Mouse (Mus musculus): ENCODE measurements at regions not wholly inside any gene's neighbourhood (a gene's known extent, or its start where the extent isn't known, plus 50 kb on each side); places are given as distances from the start of the nearest gene placed in this dataset.

- Histone ChIP-seq H3K27ac (ENCODE audit: insufficient read depth, low read depth) (no peak overlapping the region), H3K4me1 (ENCODE audit: control insufficient read depth in 1 of 2, insufficient read depth in 2 of 2) (no peaks in the 10 kb centered on the region), H3K36me3 (replicated peaks in 1 of 2; ENCODE audit: control insufficient read depth in 1 of 2, insufficient read depth in 1 of 2, low read length in 1 of 2) (no peaks in the 10 kb centered on the region), H3K4me2 (ENCODE audit: insufficient read depth, low read depth, poor library complexity, severe bottlenecking) (no peak overlapping the region), H3K4me3 (replicated peaks in 1 of 3; ENCODE audit: low read depth in 2 of 3, low read length in 2 of 3, poor library complexity in 1 of 3) (no peak overlapping the region), H3K79me2 (replicated peaks; ENCODE audit: control insufficient read depth, extremely low read depth, insufficient read depth, poor library complexity, severe bottlenecking) (no peaks in the 10 kb centered on the region), H3K9me3 (replicated peaks; ENCODE audit: low read length) (no peaks in the 10 kb centered on the region), H3K9ac (ENCODE audit: insufficient read depth, low read depth) (no peak overlapping the region), H3K27me3 (replicated peaks) (peaks cover 38% of the 10 kb centered on the region)
- dilution Hi-C loops (cut with MboI; ENCODE audit: extremely low pct_ligation_motif_present, extremely low pct_unique_long_range_greater_than_20kb, low sequenced_read_pairs) (no loop called here), in situ Hi-C loops (cut with MboI; ENCODE audit: low pct_ligation_motif_present, low pct_unique_long_range_greater_than_20kb, low sequenced_read_pairs) (no loop called here)
- no peak for DNase-seq (ENCODE audit: extremely low read depth)
- TF ChIP-seq KAT2A (IDR thresholded peaks at IDR 0.05; ENCODE audit: insufficient replicate concordance, low read length) (no peak), MAFK (IDR thresholded peaks at IDR 0.05; ENCODE audit: insufficient replicate concordance, low read length) (no peak), ZMIZ1 (IDR thresholded peaks at IDR 0.05; ENCODE audit: low read depth, low read length) (no peak), EP300 (IDR thresholded peaks at IDR 0.05; ENCODE audit: low read length) (no peak), BHLHE40 (IDR thresholded peaks at IDR 0.05; ENCODE audit: low read depth, low read length) (no peak), RCOR1 (conservative IDR thresholded peaks at IDR 0.05; ENCODE audit: low read depth, low read length) (no peak), ZC3H11A (IDR thresholded peaks at IDR 0.05; ENCODE audit: low read depth, low read length) (no peak), HCFC1 (IDR thresholded peaks at IDR 0.05; ENCODE audit: low read depth, low read length) (no peak), POLR2AphosphoS2 (IDR thresholded peaks at IDR 0.05; ENCODE audit: low read depth, low read length) (no peak), TBP (conservative IDR thresholded peaks at IDR 0.05; ENCODE audit: low read depth, low read length) (no peak), MEF2A (IDR thresholded peaks at IDR 0.05; ENCODE audit: borderline replicate concordance, low read depth, low read length) (no peak), UBTF (IDR thresholded peaks at IDR 0.05; ENCODE audit: low read depth, low read length) (no peak), USF2 (conservative IDR thresholded peaks at IDR 0.05; ENCODE audit: low read depth, low read length) (no peak), ZKSCAN1 (IDR thresholded peaks at IDR 0.05; ENCODE audit: borderline replicate concordance, low read depth, low read length) (no peak), MXI1 (IDR thresholded peaks at IDR 0.05; ENCODE audit: low read depth, low read length) (no peak), MAX (IDR thresholded peaks at IDR 0.05; ENCODE audit: low read length) (no peak), RAD21 (IDR thresholded peaks at IDR 0.05; ENCODE audit: low read depth, low read length) (no peak), SIN3A (IDR thresholded peaks at IDR 0.05; ENCODE audit: low read length) (no peak), POLR2A (IDR thresholded peaks at IDR 0.05; ENCODE audit: low read depth, low read length) (no peak), MYC (IDR thresholded peaks at IDR 0.05; ENCODE audit: low read depth, low read length) (no peak)
Measured at GRCm38 (mm10) chr5:112171325-112171724, 81.0 kb downstream of the Cryba4 start.

GRCm38 (mm10) chr5:112179213-112180057 lies 72.9 kb downstream of the Cryba4 start:
- peak; percentile 17 for DNase-seq (ENCODE audit: extremely low read depth)
- Histone ChIP-seq H3K27ac (ENCODE audit: insufficient read depth, low read depth) (no peak overlapping the region), H3K27me3 (replicated peaks) (peaks cover 23% of the 10 kb centered on the region), H3K4me2 (ENCODE audit: insufficient read depth, low read depth, poor library complexity, severe bottlenecking) (no peak overlapping the region), H3K4me3 (replicated peaks in 1 of 3; ENCODE audit: low read depth in 2 of 3, low read length in 2 of 3, poor library complexity in 1 of 3) (no peak overlapping the region), H3K9ac (ENCODE audit: insufficient read depth, low read depth) (no peak overlapping the region), H3K4me1 (ENCODE audit: control insufficient read depth in 1 of 2, insufficient read depth in 2 of 2) (no peaks in the 10 kb centered on the region), H3K36me3 (replicated peaks in 1 of 2; ENCODE audit: control insufficient read depth in 1 of 2, insufficient read depth in 1 of 2, low read length in 1 of 2) (no peaks in the 10 kb centered on the region), H3K79me2 (replicated peaks; ENCODE audit: control insufficient read depth, extremely low read depth, insufficient read depth, poor library complexity, severe bottlenecking) (no peaks in the 10 kb centered on the region), H3K9me3 (replicated peaks; ENCODE audit: low read length) (peaks cover 2% of the 10 kb centered on the region)
- in situ Hi-C loops (cut with MboI; ENCODE audit: low pct_ligation_motif_present, low pct_unique_long_range_greater_than_20kb, low sequenced_read_pairs), result no loop called here
- no peak for TF ChIP-seq ZMIZ1 (IDR thresholded peaks at IDR 0.05; ENCODE audit: low read depth, low read length)
- TF ChIP-seq CTCF (conservative IDR thresholded peaks at IDR 0.05 in 1 of 2, IDR thresholded peaks at IDR 0.05 in 1 of 2; ENCODE audit: low read depth in 2 of 2, low read length in 2 of 2), result peak; percentile 30 to 56
- TF ChIP-seq USF1 (IDR thresholded peaks at IDR 0.05; ENCODE audit: low read depth, low read length), result no peak
- dilution Hi-C loops (cut with MboI; ENCODE audit: extremely low pct_ligation_motif_present, extremely low pct_unique_long_range_greater_than_20kb, low sequenced_read_pairs), result no loop called here

Data from CH12.LX (cell line).